Mouse (Mus musculus) mesoderm, embryonic 11.5 days (tissue): Measurements from ENCODE around the gene Ccl27b.
"Not testable (repeated sequence)": the region's sequence is repeated elsewhere in the genome, so short reads cannot be mapped to it uniquely, and the experiment has no call there.

ENCODE experiments used
- DNase-seq: peaks from one replicate; pipeline ENCODE4 v3.0.0-alpha.2; 2012; ENCODE audit warnings: low read depth, low spot score

The Ccl27b gene

DNA sequence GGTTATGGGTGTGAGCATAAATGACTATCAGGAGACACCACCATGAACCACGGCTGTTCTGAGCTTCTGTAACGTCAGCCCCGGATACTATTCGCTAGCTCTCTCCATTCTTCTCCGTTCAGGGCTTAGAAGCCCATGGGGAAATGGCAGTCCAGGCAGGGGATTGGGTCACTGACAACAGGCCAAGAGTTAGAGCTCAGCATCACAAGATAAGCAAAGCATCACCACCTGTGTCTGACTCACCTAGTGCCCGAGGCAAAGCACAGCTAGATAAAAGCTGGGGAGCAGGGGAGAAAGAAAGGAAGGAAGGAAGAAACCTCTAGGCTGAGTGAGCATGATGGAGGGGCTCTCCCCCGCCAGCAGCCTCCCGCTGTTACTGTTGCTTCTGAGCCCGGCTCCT, at the start of gene Ccl27b:
Ccl27b (plus strand) TSS at position 301 of the 400 bp plus-strand sequence.
- DNase-seq = not testable (repeated sequence)

DNA sequence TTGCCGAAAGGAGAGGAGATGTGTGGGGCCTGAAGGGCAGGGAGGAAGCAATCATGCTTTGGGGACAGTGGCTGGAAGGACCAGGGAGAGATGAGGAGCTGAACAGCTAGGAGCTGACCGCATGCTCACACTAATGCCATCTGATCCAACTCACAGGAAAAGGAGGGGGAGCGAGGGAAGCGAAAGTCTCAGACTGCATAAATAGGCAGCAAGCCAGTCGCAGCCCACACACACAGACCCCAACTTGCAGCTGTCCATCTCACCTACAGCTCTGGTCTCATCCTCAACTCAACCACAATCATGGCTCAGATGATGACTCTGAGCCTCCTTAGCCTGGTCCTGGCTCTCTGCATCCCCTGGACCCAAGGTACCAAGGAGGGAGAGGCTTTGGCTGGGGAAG, 43.2 kb upstream of the Ccl27b start, which contains the start of gene Gm10591:
Gm10591 (plus strand) TSS at position 301 of the 400 bp plus-strand sequence.
- DNase-seq = not testable (repeated sequence)

DNA sequence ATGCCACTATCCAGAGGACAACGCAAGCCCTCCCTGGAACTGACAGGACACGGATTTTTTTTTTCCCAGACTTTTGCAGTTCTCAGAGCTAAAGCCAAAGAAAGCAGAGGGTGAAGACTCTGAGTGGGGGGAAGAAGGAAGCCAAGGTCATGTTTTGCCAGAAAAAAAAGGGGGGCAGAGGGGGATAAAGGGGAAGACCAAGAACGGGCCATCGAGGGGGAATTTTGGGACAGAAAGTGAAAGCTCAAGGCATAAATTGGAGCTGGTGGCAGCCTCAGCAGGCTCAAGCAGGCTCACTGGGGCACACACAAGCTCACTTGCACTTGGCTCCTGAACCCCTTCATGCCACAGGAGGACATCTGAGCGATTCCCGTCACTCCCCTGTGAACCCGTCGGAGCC, 25.6 kb upstream of the Ccl27b start, which contains the start of gene Gm2564:
Gm2564 (plus strand) TSS at position 301 of the 400 bp plus-strand sequence.
- DNase-seq = not testable (repeated sequence)

DNA sequence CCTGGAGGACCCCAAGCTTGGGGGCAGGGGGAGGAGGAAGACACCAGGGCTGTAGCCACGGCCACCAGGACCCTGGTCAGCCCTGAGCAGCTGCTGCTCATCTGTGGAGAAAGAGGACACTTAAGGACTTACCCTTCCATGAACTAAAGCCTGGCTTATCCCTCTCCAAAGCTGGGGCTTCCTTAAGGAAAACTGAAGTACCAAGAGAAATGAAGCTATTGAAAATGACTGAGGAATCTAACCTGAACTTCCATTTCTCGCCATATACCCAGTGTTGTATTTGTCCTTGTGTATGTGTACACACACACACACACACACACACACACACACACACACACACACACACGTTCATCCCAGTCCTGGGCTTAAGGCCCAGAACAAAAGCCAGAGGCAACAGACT, 6.7 kb downstream of the Ccl27b start, which contains the start of gene Il11ra2:
Il11ra2 (minus strand) TSS at position 101 of the 400 bp plus-strand sequence.
- DNase-seq = not testable (repeated sequence)

DNA sequence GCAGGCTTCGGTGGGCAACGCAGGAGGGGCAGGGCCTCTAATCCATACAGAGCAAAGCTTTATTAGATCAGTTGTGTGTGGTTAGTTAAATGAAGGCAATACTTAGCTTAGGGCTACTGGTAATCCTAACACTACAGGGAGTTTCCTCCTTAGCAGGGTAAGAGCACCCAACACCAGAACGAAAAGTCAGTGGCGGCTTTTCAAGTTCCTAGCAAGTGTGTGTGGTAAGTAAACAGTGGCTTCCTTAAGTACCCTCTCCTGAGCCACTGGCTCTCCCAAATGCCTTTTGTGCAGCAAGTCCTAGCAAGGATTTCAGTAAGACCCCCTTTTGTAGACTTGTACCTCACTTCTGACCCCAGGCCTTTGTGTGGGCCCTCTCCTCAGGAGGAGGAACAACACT, 20.4 kb downstream of the Ccl27b start:
- not testable (repeated sequence) for DNase-seq

DNA sequence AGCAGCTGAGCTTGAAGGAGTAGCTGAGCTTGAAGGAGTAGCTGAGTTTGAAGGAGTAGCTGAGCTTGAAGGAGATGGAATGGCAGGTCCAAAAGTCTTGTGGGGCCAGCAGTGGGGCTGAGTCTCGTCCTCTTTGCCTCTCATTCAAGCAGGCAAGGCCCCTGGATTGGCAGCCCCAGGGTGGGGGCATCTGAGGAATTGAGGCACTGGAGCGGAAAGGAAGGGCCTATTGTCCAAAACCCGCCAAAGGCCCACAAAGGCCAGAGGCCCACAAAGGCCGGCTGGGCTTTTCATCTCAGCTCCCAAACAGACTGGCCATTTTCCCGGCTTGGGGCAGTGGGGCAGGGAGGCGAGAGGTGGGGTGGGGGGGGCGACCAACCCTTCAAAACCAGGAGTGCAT, 24.3 kb downstream of the Ccl27b start:
- not testable (repeated sequence) for DNase-seq

DNA sequence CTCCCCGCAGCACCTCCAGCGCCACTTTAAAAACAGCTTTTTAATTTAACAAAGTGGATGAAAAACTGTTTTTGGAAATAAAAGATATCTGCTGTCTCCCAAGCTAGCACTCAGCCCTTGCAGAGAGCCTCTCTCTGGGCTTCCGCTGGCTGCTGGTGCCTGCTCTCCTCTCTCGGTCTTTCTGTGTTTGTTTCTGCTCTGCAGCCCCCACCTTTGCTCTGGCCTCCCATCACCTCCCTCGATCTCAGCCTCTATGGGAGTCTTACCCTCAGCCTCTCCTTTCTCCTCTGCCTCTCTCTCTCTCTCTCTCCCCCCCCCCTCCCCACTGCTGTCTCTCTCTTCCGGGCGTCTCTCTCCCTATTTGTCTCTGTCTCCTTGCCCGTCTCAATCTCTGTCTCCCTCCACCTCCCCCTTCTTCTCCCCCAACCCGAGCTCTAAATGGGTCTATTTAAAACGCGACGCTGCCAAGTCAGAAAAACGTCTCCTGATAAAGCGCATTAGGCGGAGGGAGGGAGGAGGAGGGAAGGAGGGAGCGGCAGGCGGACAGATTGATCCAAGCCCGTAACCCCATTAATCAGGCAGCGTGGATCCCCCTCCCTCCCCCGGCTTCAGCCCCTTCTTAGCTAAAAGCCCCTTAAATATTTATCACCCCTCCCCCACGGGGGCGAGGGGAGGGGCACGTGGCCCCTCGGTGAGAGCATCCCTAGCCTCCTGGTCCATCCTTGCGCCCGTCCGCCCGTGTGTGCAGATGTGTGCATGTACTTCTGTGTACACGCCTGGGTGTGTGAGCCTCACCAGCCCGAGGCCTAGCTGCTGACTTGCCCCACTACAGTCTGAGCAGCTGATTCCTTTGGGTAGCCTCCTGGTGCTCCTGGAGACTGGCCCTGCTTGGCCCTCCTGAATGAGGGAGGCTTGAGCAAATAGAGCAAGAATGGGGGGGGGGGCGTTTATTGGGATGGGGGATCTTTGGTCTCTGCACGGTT, 25.6 kb downstream of the Ccl27b start:
- not testable (repeated sequence) for DNase-seq

DNA sequence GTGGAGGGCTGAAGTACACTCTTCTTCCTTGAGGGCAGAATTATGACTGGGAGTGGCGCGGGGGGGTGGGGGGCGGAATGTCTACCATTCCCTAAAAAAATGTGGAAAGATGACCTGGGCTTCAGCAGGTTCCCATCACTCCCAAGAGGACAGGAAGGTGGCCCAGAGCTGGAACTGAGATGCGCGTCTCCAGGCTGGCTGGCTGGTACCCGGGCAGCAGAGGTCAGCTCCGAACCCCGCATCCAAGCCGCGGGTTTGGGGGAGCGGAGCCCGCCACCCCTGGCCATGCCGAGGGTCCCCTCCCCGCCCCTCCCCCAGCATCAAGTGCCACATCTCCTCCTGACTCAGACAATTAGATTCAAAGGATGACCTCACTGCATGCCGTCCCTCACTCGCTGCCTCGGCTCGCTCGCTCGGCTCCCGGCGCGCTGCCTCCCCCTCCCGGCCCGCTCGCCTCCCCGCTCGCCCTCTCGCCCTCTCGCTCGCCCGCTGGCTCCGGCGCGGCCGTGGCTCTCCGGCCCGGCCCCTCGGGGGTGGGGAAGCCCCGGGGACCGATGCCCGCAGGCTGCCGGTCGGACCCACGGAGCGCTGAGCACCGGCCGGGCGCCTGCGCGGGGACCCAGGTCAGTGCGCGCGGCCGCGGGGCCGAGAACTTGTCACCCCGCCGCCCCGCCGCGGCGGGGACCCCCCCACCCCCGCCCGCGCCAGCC, 26.6 kb downstream of the Ccl27b start:
- DNase-seq = not testable (repeated sequence)

DNA sequence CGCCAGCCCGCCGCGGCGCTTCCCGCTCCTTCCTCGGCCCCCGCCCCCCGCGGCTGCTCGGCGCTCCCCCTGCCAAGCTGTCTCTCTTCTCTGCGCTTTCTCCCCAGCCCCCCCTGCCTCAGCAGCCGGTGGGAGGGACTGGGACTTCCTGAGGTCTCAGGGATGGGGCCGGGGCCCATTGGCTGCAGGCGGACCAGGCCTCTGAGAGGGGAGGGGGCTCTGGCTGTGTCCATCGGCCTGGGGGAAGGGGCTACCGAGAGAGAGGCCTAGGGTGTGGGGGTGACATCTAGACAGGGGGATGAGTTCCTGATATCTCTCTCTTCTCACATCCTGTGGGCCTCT, 27.1 kb downstream of the Ccl27b start:
- DNase-seq = not testable (repeated sequence)
